Mouse (Mus musculus): ENCODE data around the gene Golga4.

- TF ChIP-seq CTCF (IDR thresholded peaks at IDR 0.05; ENCODE audit: borderline replicate concordance, insufficient read depth, low read length) (no peak), POLR2A (IDR thresholded peaks at IDR 0.05; ENCODE audit: low read depth, low read length) (no peak)
Observed at GRCm38 (mm10) chr9:118520011-118520410, 13.9 kb downstream of the Golga4 start.
